Mouse (Mus musculus) heart, embryonic 14.5 days (tissue): ENCODE measurements around the gene Grik4. TPM values are rescaled to one million over a fixed set of nuclear protein-coding genes. Genes with fewer than 3 reads are reported as not detected.
A peak's percentile ranks its signal among the peaks of the same experiment; 100 is the strongest.

Experiments
- ATAC-seq: fragments of 200-750 bp; cut with Nextera tagmentation; 2 replicates; pipeline ENCODE4 v1.8.0; 2017; ENCODE audit warnings: low read depth, moderate TSS enrichment; ENCODE audit not compliant: insufficient number of reproducible peaks, insufficient read depth, low FRiP score
- H3K27ac ChIP-seq, 2 experiments: fragments of 200-500 bp in 1 of 2; fragments of 300-500 bp in 1 of 2; sonication (generic) in 1 of 2; replicated peaks in 1 of 2; 2 replicates each; pipeline ENCODE4 v1.5.1; 2012 to 2014; ENCODE audit warnings: low read depth in 2 of 2, low read length in 2 of 2, control low read depth in 1 of 2, mild to moderate bottlenecking in 1 of 2, mixed read lengths in 1 of 2; ENCODE audit not compliant: control insufficient read depth in 1 of 2, insufficient read depth in 1 of 2
- H3K27me3 ChIP-seq: fragments of 300-500 bp; sonication (generic); 2 replicates; pipeline ENCODE4 v1.6.1; 2014; ENCODE audit warnings: mild to moderate bottlenecking, low read length, control low read depth; ENCODE audit not compliant: control insufficient read depth, insufficient read depth
- H3K36me3 ChIP-seq: fragments of 300-500 bp; sonication (generic); 2 replicates; pipeline ENCODE4 v1.6.1; 2014; ENCODE audit warnings: mild to moderate bottlenecking, control low read depth, low read length, mixed read lengths; ENCODE audit not compliant: control insufficient read depth, insufficient read depth
- H3K4me1 ChIP-seq, 2 experiments: fragments of 200-500 bp in 1 of 2; fragments of 300-500 bp in 1 of 2; sonication (generic) in 1 of 2; 2 replicates each; pipeline ENCODE4 v1.6.1; 2012 to 2014; ENCODE audit warnings: low read length in 2 of 2, control low read depth in 1 of 2, mixed read lengths in 1 of 2; ENCODE audit not compliant: control insufficient read depth in 2 of 2, insufficient read depth in 2 of 2
- H3K4me2 ChIP-seq: fragments of 300-500 bp; sonication (generic); 2 replicates; pipeline ENCODE4 v1.6.1; 2014; ENCODE audit warnings: mild to moderate bottlenecking, low read length
- H3K4me3 ChIP-seq, 2 experiments: fragments of 200-500 bp in 1 of 2; fragments of 300-500 bp in 1 of 2; sonication (generic) in 1 of 2; 2 replicates each; pipeline ENCODE4 v1.5.1; 2012 to 2014; ENCODE audit warnings: low read length in 2 of 2, mild to moderate bottlenecking in 2 of 2, control low read depth in 1 of 2, low read depth in 1 of 2, moderate library complexity in 1 of 2; ENCODE audit not compliant: control insufficient read depth in 1 of 2, insufficient read depth in 1 of 2
- H3K9ac ChIP-seq: fragments of 300-500 bp; sonication (generic); 2 replicates; pipeline ENCODE4 v1.6.1; 2014; ENCODE audit warnings: mild to moderate bottlenecking, low read length
- H3K9me3 ChIP-seq: fragments of 300-500 bp; sonication (generic); 2 replicates; pipeline ENCODE4 v1.6.1; 2016; ENCODE audit warnings: low read length, control low read depth; ENCODE audit not compliant: control insufficient read depth
- WGBS: fragments of 180-500 bp; shearing (Covaris S2); extraction: QIAGEN DNeasy Blood & Tissue Kit; methylation state at CpG from one replicate; pipeline ENCODE4 v1.1.7; 2014; 5-methylcytosine and 5-hydroxymethylcytosine counted together
- polyA plus RNA-seq: library from polyadenylated mRNA; unstranded; fragments of >200 nt; fragmentation: Nextera tagmentation; extraction: Ambion mirVana; gene quantifications from 2 replicates; pipeline ENCODE4 v1.2.1, GENCODE M21; 2014

Grik4 gene
- polyA plus RNA-seq, 1 experiment from 2014 or later, result 0.09 TPM

GRCm38 (mm10) chr9:42906995-42907394 is 37.3 kb downstream of the Grik4 start:
- H3K9me3 ChIP-seq, result no peaks in the 10 kb centered on the region
- H3K4me3 ChIP-seq, result no peak overlapping the region
- H3K4me1 ChIP-seq, result peaks cover 9 to 13% of the 10 kb centered on the region in 2 experiments
- ATAC-seq, result no peak
- H3K9ac ChIP-seq, result no peak overlapping the region
- WGBS, result 38% methylated on average over 3 of the region's 3 CpGs
- no peak overlapping the region for H3K27ac ChIP-seq
- no peaks in the 10 kb centered on the region; the same call in 1 of the 2 replicates for H3K27me3 ChIP-seq
- no peak overlapping the region for H3K4me2 ChIP-seq
- H3K36me3 ChIP-seq, result no peaks in the 10 kb centered on the region

DNA sequence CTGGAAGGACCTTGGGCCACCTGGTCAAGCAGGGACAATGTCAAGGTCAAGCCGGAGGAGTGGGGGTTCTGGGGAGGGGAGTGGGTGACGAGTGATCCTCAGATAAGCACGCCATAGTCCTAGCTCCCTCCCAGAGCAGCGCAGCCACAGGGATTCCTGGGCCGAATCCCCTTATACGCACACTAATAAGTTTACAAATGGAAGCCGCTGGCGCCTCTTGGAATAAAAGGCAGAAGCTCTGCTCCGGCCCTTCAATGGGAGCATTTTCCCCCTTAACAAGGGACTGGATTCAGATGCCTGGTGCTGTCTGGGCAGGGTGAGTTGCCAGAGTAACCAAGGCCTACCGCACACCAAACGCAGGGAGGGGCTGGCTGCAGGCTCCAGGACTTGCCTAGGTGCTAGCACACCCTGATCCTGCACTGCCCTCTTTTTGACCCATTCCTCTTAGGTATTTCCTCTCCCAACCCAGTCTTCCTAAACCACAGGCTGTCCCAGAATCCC is 46.2 kb downstream of the Grik4 start:
- WGBS, result 6% methylated on average over 11 of the region's 11 CpGs
- peaks cover 44% of the 10 kb centered on the region for H3K27me3 ChIP-seq
- ATAC-seq, result no peak
- peak overlapping the region; percentile 97 for H3K4me2 ChIP-seq
- no peaks in the 10 kb centered on the region for H3K9me3 ChIP-seq
- H3K27ac ChIP-seq, result no peak overlapping the region
- H3K36me3 ChIP-seq, result no peaks in the 10 kb centered on the region
- H3K4me3 ChIP-seq, result peak overlapping the region; percentile 49 to 50; a peak in 3 of 4 replicates
- no peak overlapping the region for H3K9ac ChIP-seq
- peaks cover 14 to 18% of the 10 kb centered on the region in 2 experiments for H3K4me1 ChIP-seq

GRCm38 (mm10) chr9:42897361-42898051 is 46.8 kb downstream of the Grik4 start:
- H3K4me2 ChIP-seq, result peak overlapping the region; percentile 97
- ATAC-seq, result no peak
- H3K27me3 ChIP-seq, result peaks cover 44% of the 10 kb centered on the region
- peak overlapping the region; percentile 54 for H3K9ac ChIP-seq
- H3K36me3 ChIP-seq, result no peaks in the 10 kb centered on the region
- H3K4me1 ChIP-seq, result peaks cover 14 to 18% of the 10 kb centered on the region in 2 experiments
- H3K9me3 ChIP-seq, result no peaks in the 10 kb centered on the region
- peak overlapping the region; percentile 49 to 50 for H3K4me3 ChIP-seq
- under 1% methylated on average over 51 of the region's 52 CpGs for WGBS
- no peak overlapping the region for H3K27ac ChIP-seq

GRCm38 (mm10) chr9:42896421-42897210 is 47.7 kb downstream of the Grik4 start:
- Histone ChIP-seq H3K4me2 (peak overlapping the region; percentile 97), H3K9me3 (0 out of 2 replicates have a peak, but pooled peaks cover 2% of the 10 kb centered on the region), H3K4me3 (peak overlapping the region; percentile 49 to 50; a peak in 3 of 4 replicates), H3K27ac (no peak overlapping the region), H3K27me3 (peaks cover 44% of the 10 kb centered on the region), H3K36me3 (no peaks in the 10 kb centered on the region), H3K9ac (no peak overlapping the region), H3K4me1 (peaks cover 8 to 13% of the 10 kb centered on the region in 2 experiments)
- WGBS, result 11% methylated on average over 16 of the region's 16 CpGs
- no peak for ATAC-seq

DNA sequence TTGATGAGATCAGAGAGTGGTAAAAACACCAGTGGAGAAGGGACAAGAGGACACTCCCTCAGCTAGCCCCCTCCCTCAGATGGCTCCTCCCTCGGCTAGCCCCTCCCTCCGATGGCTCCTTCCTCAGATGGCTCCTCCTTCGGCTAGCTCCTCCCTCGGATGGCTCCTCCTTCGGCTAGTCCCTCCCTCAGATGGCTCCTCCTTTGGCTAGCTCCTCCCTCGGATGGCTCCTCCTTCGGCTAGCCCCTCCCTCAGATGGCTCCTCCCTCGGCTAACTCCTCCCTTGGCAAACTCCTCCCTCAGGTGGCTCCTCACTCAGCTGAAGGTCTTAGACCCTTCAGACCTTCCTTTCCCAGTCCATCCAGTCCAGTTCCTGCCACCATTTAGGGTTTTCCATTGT is 51.5 kb downstream of the Grik4 start:
- peaks cover 5 to 6% of the 10 kb centered on the region in 2 experiments; a peak in 3 of 4 replicates for H3K4me1 ChIP-seq
- peaks cover 25% of the 10 kb centered on the region for H3K27me3 ChIP-seq
- 78% methylated on average over 8 of the region's 8 CpGs for WGBS
- H3K4me2 ChIP-seq, result no peak overlapping the region
- no peak for ATAC-seq
- no peak overlapping the region for H3K9ac ChIP-seq
- H3K36me3 ChIP-seq, result no peaks in the 10 kb centered on the region
- 0 out of 2 replicates have a peak, but pooled peaks cover 4% of the 10 kb centered on the region for H3K9me3 ChIP-seq
- H3K4me3 ChIP-seq, result no peak overlapping the region
- no peak overlapping the region for H3K27ac ChIP-seq

- H3K27ac ChIP-seq, result no peak overlapping the region
- no peak overlapping the region for H3K4me3 ChIP-seq
- no peak overlapping the region for H3K4me2 ChIP-seq
- no peak overlapping the region for H3K9ac ChIP-seq
- WGBS, result 65% methylated on average over 4 of the region's 4 CpGs
- peaks cover 8% of the 10 kb centered on the region for H3K27me3 ChIP-seq
- peaks cover 0 to 4% of the 10 kb centered on the region in 2 experiments; a peak in 1 of 4 replicates for H3K4me1 ChIP-seq
- no peak for ATAC-seq
- H3K36me3 ChIP-seq, result no peaks in the 10 kb centered on the region
- 0 out of 2 replicates have a peak, but pooled peaks cover 4% of the 10 kb centered on the region for H3K9me3 ChIP-seq
Measured at GRCm38 (mm10) chr9:42887930-42888329, 56.4 kb downstream of the Grik4 start.

DNA sequence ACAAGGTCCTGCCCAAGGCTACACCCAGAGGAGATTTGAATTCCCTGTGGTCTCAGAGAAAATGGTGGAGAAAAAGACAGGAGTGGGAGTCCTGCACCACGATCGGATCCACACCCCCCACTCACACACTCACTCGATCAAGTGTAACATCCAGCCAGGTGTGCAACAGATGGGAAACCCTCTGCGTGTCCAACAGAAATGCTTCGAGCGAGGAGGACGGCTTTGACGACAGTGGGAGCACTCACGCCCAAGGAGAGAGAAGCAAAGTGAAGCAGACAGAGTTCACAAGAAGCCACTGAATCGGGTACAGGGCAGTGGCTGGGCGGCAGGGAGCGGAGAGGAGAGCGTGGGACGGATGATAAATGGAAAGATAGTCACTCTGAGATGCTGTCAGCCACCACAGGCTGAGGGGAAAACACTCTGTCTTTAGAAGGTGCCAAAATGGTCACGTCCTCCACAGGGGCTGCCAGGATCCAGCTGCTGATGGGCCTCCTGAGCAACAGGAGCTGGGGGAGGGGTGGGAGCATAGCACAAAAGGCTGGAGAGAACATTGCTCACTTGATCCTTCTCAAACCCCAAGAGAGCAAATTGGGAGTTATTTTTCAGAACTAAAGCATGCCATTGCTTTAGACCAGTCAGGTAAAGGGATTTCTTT is 58.1 kb downstream of the Grik4 start:
- WGBS, result 38% methylated on average over 15 of the region's 15 CpGs
- Histone ChIP-seq H3K4me1 (peaks cover 3 to 6% of the 10 kb centered on the region in 2 experiments; a peak in 2 of 4 replicates), H3K27me3 (peaks cover 10% of the 10 kb centered on the region), H3K4me3 (no peak overlapping the region), H3K9me3 (no peaks in the 10 kb centered on the region), H3K36me3 (no peaks in the 10 kb centered on the region), H3K4me2 (no peak overlapping the region), H3K27ac (no peak overlapping the region), H3K9ac (no peak overlapping the region)
- no peak for ATAC-seq
